Mouse (Mus musculus): ENCODE data around the gene Lrrc74a. TPM values are rescaled to one million over a fixed set of nuclear protein-coding genes. Genes with fewer than 3 reads are reported as not detected.

Gene Lrrc74a
- polyA plus RNA-seq, 1 experiment from 2014 or later = not detected

DNA sequence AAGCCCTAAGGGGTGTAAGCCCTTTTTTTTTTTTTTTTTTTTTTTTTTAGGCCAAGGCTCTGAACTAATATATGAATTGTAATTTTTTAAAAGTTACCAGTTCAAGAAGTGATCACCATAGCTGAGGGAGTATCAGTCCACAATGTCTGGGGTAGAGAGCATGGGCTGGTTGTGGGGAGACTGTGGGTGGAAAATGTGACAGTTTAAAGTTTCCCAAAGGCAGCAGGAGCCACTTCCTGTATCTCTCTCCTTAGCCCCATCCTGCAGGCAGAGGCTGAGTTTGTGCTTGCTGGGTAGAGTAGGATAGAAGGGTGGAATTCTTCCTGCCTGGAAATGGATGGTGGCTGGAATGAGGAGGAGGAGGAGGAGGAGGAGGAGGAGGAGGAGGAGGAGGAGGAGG, 40.8 kb upstream of the Lrrc74a start:
- Histone ChIP-seq H3K27ac (ENCODE audit: low read depth, low read length) (no peak overlapping the region), H3K27me3 (replicated peaks; ENCODE audit: control insufficient read depth, insufficient read depth, low read length) (no peaks in the 10 kb centered on the region), H3K9ac (ENCODE audit: low read length) (no peak overlapping the region), H3K36me3 (ENCODE audit: control insufficient read depth, insufficient read depth, low read length) (peaks cover 77% of the 10 kb centered on the region), H3K4me3 (ENCODE audit: low read depth, low read length) (no peak overlapping the region), H3K4me2 (ENCODE audit: low read length) (no peak overlapping the region), H3K4me1 (ENCODE audit: control insufficient read depth, insufficient read depth, low read length) (no peaks in the 10 kb centered on the region), H3K9me3 (replicated peaks; ENCODE audit: control insufficient read depth, low read length) (no peaks in the 10 kb centered on the region)
- ATAC-seq = no peak
- no peak for DNase-seq (ENCODE audit: low spot score)

GRCm38 (mm10) chr12:86694441-86694840, 39.7 kb upstream of the Lrrc74a start:
- no peak for ATAC-seq

GRCm38 (mm10) chr12:86697996-86698395, 36.2 kb upstream of the Lrrc74a start:
- ATAC-seq = no peak
- Histone ChIP-seq H3K4me3 (ENCODE audit: low read depth, low read length) (no peak overlapping the region), H3K36me3 (ENCODE audit: control insufficient read depth, insufficient read depth, low read length) (peaks cover 32% of the 10 kb centered on the region), H3K27ac (ENCODE audit: low read depth, low read length) (peak overlapping the region; percentile 92; the same call in 1 of the 2 replicates), H3K4me1 (ENCODE audit: control insufficient read depth, insufficient read depth, low read length) (peaks cover 15% of the 10 kb centered on the region; the same call in 1 of the 2 replicates), H3K9ac (ENCODE audit: low read length) (no peak overlapping the region), H3K27me3 (replicated peaks; ENCODE audit: control insufficient read depth, insufficient read depth, low read length) (no peaks in the 10 kb centered on the region), H3K9me3 (replicated peaks; ENCODE audit: control insufficient read depth, low read length) (no peaks in the 10 kb centered on the region), H3K4me2 (ENCODE audit: low read length) (no peak overlapping the region)
- WGBS = 81% methylated on average over 2 of the region's 2 CpGs
- no peak for DNase-seq (ENCODE audit: low spot score)

More at GRCm38 (mm10) chr12:86694441-86694840, 39.7 kb upstream of the Lrrc74a start:
- Histone ChIP-seq H3K36me3 (ENCODE audit: control insufficient read depth, insufficient read depth, low read length) (peaks cover 67% of the 10 kb centered on the region), H3K4me2 (ENCODE audit: low read length) (no peak overlapping the region), H3K4me3 (ENCODE audit: low read depth, low read length) (no peak overlapping the region), H3K27me3 (replicated peaks; ENCODE audit: control insufficient read depth, insufficient read depth, low read length) (no peaks in the 10 kb centered on the region), H3K9me3 (replicated peaks; ENCODE audit: control insufficient read depth, low read length) (no peaks in the 10 kb centered on the region), H3K9ac (ENCODE audit: low read length) (no peak overlapping the region), H3K27ac (ENCODE audit: low read depth, low read length) (no peak overlapping the region), H3K4me1 (ENCODE audit: control insufficient read depth, insufficient read depth, low read length) (0 out of 2 replicates have a peak, but pooled peaks cover 5% of the 10 kb centered on the region)
- WGBS = 100% methylated on average over 1 of the region's 1 CpGs
- DNase-seq (ENCODE audit: low spot score) = no peak

GRCm38 (mm10) chr12:86698537-86698936, 35.6 kb upstream of the Lrrc74a start:
- DNase-seq (ENCODE audit: low spot score) (no peak), ATAC-seq (no peak)
- Histone ChIP-seq H3K9me3 (replicated peaks; ENCODE audit: control insufficient read depth, low read length) (no peaks in the 10 kb centered on the region), H3K36me3 (ENCODE audit: control insufficient read depth, insufficient read depth, low read length) (peaks cover 29% of the 10 kb centered on the region), H3K4me2 (ENCODE audit: low read length) (no peak overlapping the region), H3K27me3 (replicated peaks; ENCODE audit: control insufficient read depth, insufficient read depth, low read length) (no peaks in the 10 kb centered on the region), H3K9ac (ENCODE audit: low read length) (no peak overlapping the region), H3K27ac (ENCODE audit: low read depth, low read length) (peak overlapping the region; percentile 92; the same call in 1 of the 2 replicates), H3K4me1 (ENCODE audit: control insufficient read depth, insufficient read depth, low read length) (peaks cover 15% of the 10 kb centered on the region; the same call in 1 of the 2 replicates), H3K4me3 (ENCODE audit: low read depth, low read length) (no peak overlapping the region)

DNA sequence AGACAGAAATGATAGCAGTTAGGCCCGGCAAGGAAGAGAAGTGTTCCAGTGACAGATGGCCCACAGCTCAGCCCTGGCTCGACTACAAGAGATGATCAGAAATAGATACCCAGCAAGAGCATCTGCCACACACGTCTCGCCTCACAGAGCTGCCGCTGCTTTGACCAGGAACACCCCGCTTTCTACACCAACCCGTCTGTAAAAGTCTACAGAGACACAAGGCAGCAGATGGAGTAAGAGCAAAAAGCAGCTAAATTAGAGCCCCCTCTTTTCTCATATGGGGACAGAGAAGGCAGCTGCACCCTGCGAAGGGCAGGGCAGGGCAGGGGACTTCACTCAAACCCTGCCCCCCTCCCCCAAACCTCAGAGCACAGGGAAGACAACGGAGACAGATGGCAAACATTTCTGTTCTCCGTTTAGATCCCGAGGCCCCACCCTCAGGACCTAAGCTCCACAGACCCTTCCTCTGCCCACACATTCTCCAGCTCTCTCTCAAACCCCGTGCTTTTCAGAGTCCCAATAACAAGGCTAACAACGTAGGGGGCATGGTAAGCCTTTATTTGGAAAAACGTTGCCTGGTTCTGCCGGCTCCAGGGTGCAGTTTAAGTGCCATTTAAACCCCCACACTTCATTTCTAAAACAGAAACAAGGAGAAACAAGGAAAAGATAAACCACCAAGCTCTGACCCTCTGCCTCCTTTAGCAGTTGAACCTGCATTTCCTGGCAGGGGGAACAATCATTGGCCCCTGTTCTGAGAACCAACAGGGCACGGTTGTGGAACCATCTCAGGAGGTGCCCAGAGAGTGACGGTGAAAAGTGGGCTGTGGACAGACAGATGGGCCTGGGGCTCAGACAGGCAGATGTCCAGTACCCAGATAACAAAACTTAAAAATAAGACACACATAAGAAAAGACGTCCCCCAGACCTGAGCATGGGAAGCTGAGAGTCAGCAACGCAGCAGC, 33.9 kb upstream of the Lrrc74a start:
- peak overlapping the region; percentile 22; the same call in 1 of the 2 replicates for H3K4me2 ChIP-seq (ENCODE audit: low read length)

GRCm38 (mm10) chr12:86700927-86701310, 33.2 kb upstream of the Lrrc74a start:
- Histone ChIP-seq H3K36me3 (ENCODE audit: control insufficient read depth, insufficient read depth, low read length) (peaks cover 7% of the 10 kb centered on the region; the same call in 1 of the 2 replicates), H3K27ac (ENCODE audit: low read depth, low read length) (peak overlapping the region; percentile 92), H3K4me1 (ENCODE audit: control insufficient read depth, insufficient read depth, low read length) (peaks cover 15% of the 10 kb centered on the region; the same call in 1 of the 2 replicates), H3K9ac (ENCODE audit: low read length) (peak overlapping the region; percentile 13; the same call in 1 of the 2 replicates), H3K4me3 (ENCODE audit: low read depth, low read length) (no peak overlapping the region), H3K27me3 (replicated peaks; ENCODE audit: control insufficient read depth, insufficient read depth, low read length) (no peaks in the 10 kb centered on the region), H3K4me2 (ENCODE audit: low read length) (no peak overlapping the region), H3K9me3 (replicated peaks; ENCODE audit: control insufficient read depth, low read length) (no peaks in the 10 kb centered on the region)
- ATAC-seq (no peak), DNase-seq (ENCODE audit: low spot score) (no peak)
- WGBS = 56% methylated on average over 4 of the region's 4 CpGs

More for the DNA sequence above, 33.9 kb upstream of the Lrrc74a start:
- Histone ChIP-seq H3K27ac (ENCODE audit: low read depth, low read length) (peak overlapping the region; percentile 92), H3K9ac (ENCODE audit: low read length) (peak overlapping the region; percentile 13), H3K4me1 (ENCODE audit: control insufficient read depth, insufficient read depth, low read length) (peaks cover 15% of the 10 kb centered on the region; the same call in 1 of the 2 replicates), H3K36me3 (ENCODE audit: control insufficient read depth, insufficient read depth, low read length) (peaks cover 14% of the 10 kb centered on the region), H3K4me3 (ENCODE audit: low read depth, low read length) (no peak overlapping the region), H3K9me3 (replicated peaks; ENCODE audit: control insufficient read depth, low read length) (no peaks in the 10 kb centered on the region), H3K27me3 (replicated peaks; ENCODE audit: control insufficient read depth, insufficient read depth, low read length) (no peaks in the 10 kb centered on the region)
- DNase-seq (ENCODE audit: low spot score) (peak; percentile 79), ATAC-seq (peak; percentile 87)
- WGBS = 30% methylated on average over 19 of the region's 19 CpGs

- peaks cover 1% of the 10 kb centered on the region; the same call in 1 of the 2 replicates for H3K36me3 ChIP-seq (ENCODE audit: control insufficient read depth, insufficient read depth, low read length)
- H3K4me1 ChIP-seq (ENCODE audit: control insufficient read depth, insufficient read depth, low read length) = peaks cover 15% of the 10 kb centered on the region; the same call in 1 of the 2 replicates
- DNase-seq (ENCODE audit: low spot score) = no peak
- no peak overlapping the region for H3K9ac ChIP-seq (ENCODE audit: low read length)
- H3K27ac ChIP-seq (ENCODE audit: low read depth, low read length) = peak overlapping the region; percentile 92
- no peak overlapping the region for H3K4me2 ChIP-seq (ENCODE audit: low read length)
- H3K9me3 ChIP-seq (replicated peaks; ENCODE audit: control insufficient read depth, low read length) = no peaks in the 10 kb centered on the region
- no peaks in the 10 kb centered on the region for H3K27me3 ChIP-seq (replicated peaks; ENCODE audit: control insufficient read depth, insufficient read depth, low read length)
- no peak overlapping the region for H3K4me3 ChIP-seq (ENCODE audit: low read depth, low read length)
- WGBS = 92% methylated on average over 4 of the region's 4 CpGs
- no peak for ATAC-seq
Observed at GRCm38 (mm10) chr12:86701491-86701890, 32.7 kb upstream of the Lrrc74a start.

DNA sequence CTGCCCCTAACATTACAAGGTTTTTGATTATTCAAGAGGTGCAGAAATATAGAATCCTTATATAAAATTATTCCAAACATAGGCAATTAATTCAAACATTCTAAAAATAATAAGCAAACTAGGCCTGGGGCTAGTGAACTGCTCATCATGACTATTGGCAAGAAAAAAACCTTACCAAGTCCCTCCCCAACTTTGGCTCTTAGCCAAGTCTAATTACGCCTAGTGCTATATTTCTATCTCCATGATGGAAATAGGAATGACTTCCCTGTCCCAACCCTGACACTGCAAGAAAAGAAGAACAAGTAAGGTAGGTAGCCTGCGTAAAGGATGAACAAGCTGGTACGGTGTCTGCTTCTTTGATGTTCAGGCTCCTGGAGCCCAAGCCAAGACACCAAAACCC, 31.5 kb upstream of the Lrrc74a start:
- no peak overlapping the region for H3K27ac ChIP-seq (ENCODE audit: low read depth, low read length)
- no peaks in the 10 kb centered on the region for H3K36me3 ChIP-seq (ENCODE audit: control insufficient read depth, insufficient read depth, low read length)
- no peak for ATAC-seq
- no peak overlapping the region for H3K4me2 ChIP-seq (ENCODE audit: low read length)
- no peak overlapping the region for H3K9ac ChIP-seq (ENCODE audit: low read length)
- DNase-seq (ENCODE audit: low spot score) = peak; percentile 67
- no peaks in the 10 kb centered on the region for H3K9me3 ChIP-seq (replicated peaks; ENCODE audit: control insufficient read depth, low read length)
- no peaks in the 10 kb centered on the region for H3K27me3 ChIP-seq (replicated peaks; ENCODE audit: control insufficient read depth, insufficient read depth, low read length)
- H3K4me3 ChIP-seq (ENCODE audit: low read depth, low read length) = no peak overlapping the region
- 86% methylated on average over 3 of the region's 3 CpGs for WGBS
- peaks cover 15% of the 10 kb centered on the region; the same call in 1 of the 2 replicates for H3K4me1 ChIP-seq (ENCODE audit: control insufficient read depth, insufficient read depth, low read length)

- 80% methylated on average over 5 of the region's 5 CpGs for WGBS
- ATAC-seq = no peak
Observed at GRCm38 (mm10) chr12:86705843-86706242, 28.3 kb upstream of the Lrrc74a start.

More at GRCm38 (mm10) chr12:86705843-86706242, 28.3 kb upstream of the Lrrc74a start:
- 0 out of 2 replicates have a peak, but pooled peaks cover 1% of the 10 kb centered on the region for H3K4me1 ChIP-seq (ENCODE audit: control insufficient read depth, insufficient read depth, low read length)
- H3K4me3 ChIP-seq (ENCODE audit: low read depth, low read length) = no peak overlapping the region
- H3K27ac ChIP-seq (ENCODE audit: low read depth, low read length) = no peak overlapping the region
- H3K27me3 ChIP-seq (replicated peaks; ENCODE audit: control insufficient read depth, insufficient read depth, low read length) = no peaks in the 10 kb centered on the region
- DNase-seq (ENCODE audit: low spot score) = no peak
- no peak overlapping the region for H3K9ac ChIP-seq (ENCODE audit: low read length)
- H3K36me3 ChIP-seq (ENCODE audit: control insufficient read depth, insufficient read depth, low read length) = no peaks in the 10 kb centered on the region
- H3K4me2 ChIP-seq (ENCODE audit: low read length) = no peak overlapping the region
- no peaks in the 10 kb centered on the region for H3K9me3 ChIP-seq (replicated peaks; ENCODE audit: control insufficient read depth, low read length)

All from forebrain, embryonic 14.5 days (tissue).